ENCODE assay signal across 8 mouse cellular contexts in the genomic region with DNA sequence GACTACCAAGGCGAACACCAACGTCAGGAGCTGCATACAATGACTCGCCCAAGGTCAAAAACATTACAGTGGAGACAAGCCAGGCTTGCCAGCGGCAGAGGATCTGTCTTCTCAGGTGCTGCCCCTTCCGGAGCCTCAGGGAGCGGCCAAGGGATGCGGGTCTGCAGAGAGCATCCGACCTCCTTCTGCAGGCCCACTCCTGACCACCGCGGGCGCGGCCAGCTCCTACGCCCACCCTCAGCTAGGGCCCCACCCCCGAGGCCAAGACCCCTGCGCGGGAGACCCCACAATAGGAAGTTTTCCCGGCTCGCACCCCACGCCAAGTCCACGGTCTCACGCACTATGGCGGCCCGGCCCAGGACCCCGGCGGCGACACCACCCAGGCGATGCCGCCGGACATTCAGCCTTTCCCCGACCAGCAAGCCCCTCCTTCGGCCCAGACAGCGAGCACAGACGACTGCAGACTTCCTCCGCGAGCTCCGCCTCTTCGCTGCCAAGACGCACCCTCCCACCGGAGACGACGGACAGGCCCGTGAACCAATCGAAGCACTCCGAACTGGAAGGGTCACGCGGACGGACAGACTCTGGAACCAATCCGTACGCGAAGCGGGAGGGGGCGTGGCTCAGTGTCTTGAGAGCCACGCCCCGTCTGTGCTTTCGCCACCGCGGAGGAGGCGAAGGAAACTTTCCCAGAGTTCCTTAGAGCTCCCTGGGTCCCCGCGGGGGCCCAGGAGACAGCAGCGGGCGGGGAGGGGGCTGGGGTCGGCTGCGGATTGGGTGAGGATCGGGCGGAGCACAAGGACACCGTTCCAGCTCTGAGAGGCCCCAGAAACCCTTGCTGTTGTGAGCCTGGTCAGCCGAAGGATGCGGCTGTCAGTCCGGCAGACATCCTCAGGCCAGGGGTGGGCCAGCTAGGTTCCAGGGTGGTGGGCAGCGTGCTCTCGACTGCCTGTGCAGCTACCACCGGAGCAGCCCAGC. TPM values are rescaled to one million over a fixed set of nuclear protein-coding genes. Genes with fewer than 3 reads are reported as not detected.
DNase-seq lines count a peak whose midpoint lies in the region; ATAC-seq and TF ChIP-seq lines count a peak whose summit lies in the region.

A gene (minus strand): TSS at position 492 of the 978 bp plus-strand sequence.
A gene (plus strand): TSS at position 786 of the 978 bp plus-strand sequence.

- H3K4me3 ChIP-seq in ES-E14 (ENCODE audit: insufficient read depth in 1 of 2, low read depth in 1 of 2, low read length in 2 of 2, poor library complexity in 1 of 2, severe bottlenecking in 1 of 2), result peak within 1 kb of the TSS; percentile 91 to 96
- H3K4me3 ChIP-seq in forebrain, embryonic 15.5 days, result peak within 1 kb of the TSS; percentile 89
- H3K4me3 ChIP-seq in lung, adult 2 months (replicated peaks; ENCODE audit: extremely low read depth, low read depth, low read length), result peak within 1 kb of the TSS; percentile 91

- in situ Hi-C loops in ES-E14 (cut with MboI; ENCODE audit: low sequenced_read_pairs in 2 of 2, unreplicated experiment in 2 of 2), result no loop called here

- peak; percentile 57; the same call in 1 of the 2 replicates for TF ChIP-seq POLR2A in lung, adult 2 months (IDR thresholded peaks at IDR 0.05; ENCODE audit: borderline replicate concordance, extremely low read depth, low read depth, low read length)

- intact Hi-C loops in heart, postnatal 25 days (cut with DNase I), result loop anchor here (5.0 kb wide), 2 partner anchors 70 to 175 kb away; a partner anchor contains a TSS

- peak; percentile 96 for ATAC-seq in forebrain, embryonic 15.5 days (replicated peaks)
- peak; percentile 93 for ATAC-seq in neutrophil, adult 5-6 weeks (ENCODE audit: extremely low read depth, insufficient number of reproducible peaks, low FRiP score, poor library complexity, severe bottlenecking)

- peak; percentile 100 for DNase-seq in ES-E14 (ENCODE audit: low read depth, low spot score)
- peak; percentile 99 for DNase-seq in cerebellum, adult 11-12 months
- peak; percentile 99 for DNase-seq in heart, postnatal 25 days (ENCODE audit: low spot score)
- peak; percentile 100 for DNase-seq in layer of hippocampus, adult 18-20 months (ENCODE audit: low spot score in 2 of 2)
- peak; percentile 100 for DNase-seq in lung, adult 2 months
- DNase-seq in thymus, adult 18-20 months, result peak; percentile 99 to 100

- peaks cover 0 to 5% of the 10 kb centered on the region in 2 experiments; a peak in 1 of 4 replicates for H3K4me1 ChIP-seq in ES-E14 (ENCODE audit: control insufficient read depth in 2 of 2, insufficient read depth in 2 of 2, low read length in 2 of 2, poor library complexity in 1 of 2)
- peaks cover 39% of the 10 kb centered on the region for H3K4me1 ChIP-seq in forebrain, embryonic 15.5 days
- H3K4me1 ChIP-seq in lung, adult 2 months (ENCODE audit: control insufficient read depth, insufficient read depth, low read length), result peaks cover 3% of the 10 kb centered on the region

- no peak for TF ChIP-seq CTCF in lung, adult 2 months (IDR thresholded peaks at IDR 0.05; ENCODE audit: insufficient read depth, low read length)

- peak within 1 kb of the TSS; percentile 91 for H3K9ac ChIP-seq in ES-E14 (ENCODE audit: insufficient read depth, low read depth, low read length, poor library complexity, severe bottlenecking)
- peak within 1 kb of the TSS; percentile 88 for H3K9ac ChIP-seq in forebrain, embryonic 15.5 days (replicated peaks)

- H3K4me2 ChIP-seq in forebrain, embryonic 15.5 days (replicated peaks), result peak within 1 kb of the TSS; percentile 86

- H3K36me3 ChIP-seq in ES-E14 (ENCODE audit: control insufficient read depth, insufficient read depth, low read length, poor library complexity, severe bottlenecking), result peaks cover 6% of the 10 kb centered on the region; the same call in 1 of the 2 replicates
- H3K36me3 ChIP-seq in forebrain, embryonic 15.5 days, result peaks cover 16% of the 10 kb centered on the region

- no peaks in the 10 kb centered on the region for H3K27me3 ChIP-seq in forebrain, embryonic 15.5 days

- peak within 1 kb of the TSS; percentile 68 for H3K27ac ChIP-seq in ES-E14 (ENCODE audit: insufficient read depth, low read depth, low read length, poor library complexity, severe bottlenecking)
- peak within 1 kb of the TSS; percentile 95 for H3K27ac ChIP-seq in forebrain, embryonic 15.5 days (replicated peaks)

- no peaks in the 10 kb centered on the region for H3K9me3 ChIP-seq in ES-E14 (ENCODE audit: control insufficient read depth, insufficient read depth, low read depth, low read length)
- H3K9me3 ChIP-seq in forebrain, embryonic 15.5 days, result no peaks in the 10 kb centered on the region

- under 1% methylated on average over 73 of the region's 73 CpGs for WGBS in forebrain, embryonic 15.5 days
- WGBS in lung, adult 2 months, result under 1% methylated on average over 73 of the region's 73 CpGs

TF ChIP-seq in ES-E14, 5 proteins besides CTCF, POLR2A, EP300 and RAD21:
- TF ChIP-seq CHD2 (IDR thresholded peaks at IDR 0.05; ENCODE audit: low read depth, low read length), result peak; percentile 96
- TF ChIP-seq MAFK (IDR thresholded peaks at IDR 0.05; ENCODE audit: insufficient read depth, low read depth, low read length), result no peak
- no peak for TF ChIP-seq ZC3H11A (IDR thresholded peaks at IDR 0.05; ENCODE audit: borderline replicate concordance, low read depth, low read length)
- no peak; the same call in 1 of the 2 replicates for TF ChIP-seq HCFC1 (IDR thresholded peaks at IDR 0.05; ENCODE audit: borderline replicate concordance, insufficient read depth, low read length)
- TF ChIP-seq ZNF384 (IDR thresholded peaks at IDR 0.05; ENCODE audit: low read depth, low read length), result no peak
TF ChIP-seq in ES-E14: peak in this region for 1.

RNA-seq across cellular contexts. Expression of the first gene that starts in this region (rescaled TPM):
- 45.3 and 51.3 TPM in 2 replicates for total RNA-seq in ES-E14 (2012; rRNA removed)
- polyA plus RNA-seq in forebrain, embryonic 15.5 days (2015; fragmentation: Nextera tagmentation; extraction: Ambion mirVana), result 124 and 128 TPM in 2 replicates
- total RNA-seq in heart, postnatal 25 days (2021), result 10 to 100 TPM; 72.5 to 73.6 TPM
- total RNA-seq in layer of hippocampus, adult 18-20 months (2021), result 10 to 100 TPM; 78.6 to 83.4 TPM
- 34.2 and 44.9 TPM in 2 replicates for polyA plus RNA-seq in lung, adult 2 months (2012; rRNA removed)
- total RNA-seq in neutrophil, adult 5-6 weeks (2017), result 106 and 119 TPM in 2 replicates

RNA-seq across cellular contexts. Expression of the second gene that starts in this region (rescaled TPM):
- 33.6 and 44.6 TPM in 2 replicates for total RNA-seq in ES-E14 (2012; rRNA removed)
- 43.3 and 48.3 TPM in 2 replicates for polyA plus RNA-seq in forebrain, embryonic 15.5 days (2015; fragmentation: Nextera tagmentation; extraction: Ambion mirVana)
- 10 to 100 TPM; 18.8 to 21.5 TPM for total RNA-seq in heart, postnatal 25 days (2021)
- 10 to 100 TPM; 45.5 to 50.0 TPM for total RNA-seq in layer of hippocampus, adult 18-20 months (2021)
- 41.7 and 53.1 TPM in 2 replicates for polyA plus RNA-seq in lung, adult 2 months (2012; rRNA removed)
- total RNA-seq in neutrophil, adult 5-6 weeks (2017), result 82.4 and 98.9 TPM in 2 replicates

Comparison
In these comparisons a context has a peak if more than half of its experiments do, and no peak if none do; other contexts are left out.
1. Peak in every context shown above with its lines: DNase-seq, ATAC-seq, H3K4me3 ChIP-seq and H3K27ac ChIP-seq.